Mouse (Mus musculus) kidney, postnatal 0 days (tissue): ENCODE measurements around the gene Nacc2. TPM values are rescaled to one million over a fixed set of nuclear protein-coding genes. Genes with fewer than 3 reads are reported as not detected.

Source experiments
- ATAC-seq: fragments of 200-750 bp; cut with Nextera tagmentation; replicated peaks from 2 replicates; pipeline ENCODE4 v1.8.0; 2017; ENCODE audit warnings: low read depth, moderate number of reproducible peaks, moderate TSS enrichment, moderate library complexity; ENCODE audit not compliant: low FRiP score
- DNase-seq: peaks from one replicate; pipeline ENCODE4 v3.0.0-alpha.2; 2016; ENCODE audit warnings: low spot score
- H3K27ac ChIP-seq: fragments of 300-500 bp; sonication (generic); 2 replicates; pipeline ENCODE4 v1.5.1; 2014; ENCODE audit warnings: mild to moderate bottlenecking
- H3K27me3 ChIP-seq: fragments of 300-500 bp; sonication (generic); 2 replicates; pipeline ENCODE4 v1.6.1; 2014; ENCODE audit warnings: low read length, mixed read lengths; ENCODE audit not compliant: insufficient read depth
- H3K36me3 ChIP-seq: fragments of 300-500 bp; sonication (generic); 2 replicates; pipeline ENCODE4 v1.6.1; 2014; ENCODE audit warnings: low read length, mixed read lengths; ENCODE audit not compliant: insufficient read depth
- H3K4me1 ChIP-seq: fragments of 300-500 bp; sonication (generic); replicated peaks from 2 replicates; pipeline ENCODE4 v1.6.1; 2014; ENCODE audit warnings: antibody characterized with exemption, low read length, mixed read lengths; ENCODE audit not compliant: insufficient read depth
- H3K4me2 ChIP-seq: fragments of 300-500 bp; sonication (generic); 2 replicates; pipeline ENCODE4 v1.6.1; 2014; ENCODE audit warnings: mild to moderate bottlenecking, low read length, moderate library complexity, mixed read lengths
- H3K4me3 ChIP-seq: fragments of 300-500 bp; sonication (generic); replicated peaks from 2 replicates; pipeline ENCODE4 v1.5.1; 2014; ENCODE audit warnings: low read depth, low read length
- H3K9ac ChIP-seq: fragments of 300-500 bp; sonication (generic); 2 replicates; pipeline ENCODE4 v1.6.1; 2014; ENCODE audit warnings: low read depth, low read length
- H3K9me3 ChIP-seq: fragments of 300-500 bp; sonication (generic); replicated peaks from 2 replicates; pipeline ENCODE4 v1.6.1; 2016; ENCODE audit warnings: low read length, inconsistent platforms, mixed read lengths
- CTCF ChIP-seq: IDR thresholded peaks from 2 replicates; pipeline ENCODE4 v1.5.1; 2016; ENCODE audit warnings: antibody characterized with exemption, low read depth, mild to moderate bottlenecking, moderate library complexity
- WGBS: fragments of 180-500 bp; shearing (Covaris S2); extraction: QIAGEN DNeasy Blood & Tissue Kit; methylation state at CpG from one replicate; pipeline ENCODE4 v1.1.7; 2014; 5-methylcytosine and 5-hydroxymethylcytosine counted together
- polyA plus RNA-seq: library from polyadenylated mRNA; unstranded; fragments of >200 nt; fragmentation: Nextera tagmentation; extraction: Ambion mirVana; gene quantifications from 2 replicates; pipeline ENCODE4 v1.2.1, GENCODE M21; 2015

Gene Nacc2
- polyA plus RNA-seq, 1 experiment from 2014 or later: 11.3 TPM

DNA sequence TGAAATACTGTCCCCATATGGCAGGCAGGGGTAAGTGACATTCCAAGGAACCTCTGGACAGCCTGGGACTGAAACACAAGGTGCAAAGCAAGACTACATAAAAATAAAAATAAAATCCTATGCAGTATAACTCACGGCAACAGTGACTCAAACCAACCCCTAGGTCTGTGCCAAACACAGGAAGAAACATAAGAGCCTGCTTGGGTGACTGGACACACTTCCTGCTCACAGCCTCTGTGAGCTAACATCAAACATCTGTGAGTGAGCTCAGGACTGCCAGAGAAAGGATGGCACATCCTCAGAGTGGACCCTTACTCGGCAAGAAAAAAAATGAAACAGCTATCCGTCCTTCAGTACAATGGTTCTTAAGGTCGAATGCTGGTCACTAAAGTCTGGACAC lies 40.1 kb downstream of the Nacc2 start:
- WGBS: 50% methylated on average over 4 of the region's 4 CpGs
- Histone ChIP-seq H3K9ac (no peak overlapping the region), H3K4me1 (no peaks in the 10 kb centered on the region), H3K4me3 (no peak overlapping the region), H3K4me2 (no peak overlapping the region), H3K9me3 (no peaks in the 10 kb centered on the region), H3K27me3 (no peaks in the 10 kb centered on the region), H3K27ac (no peak overlapping the region), H3K36me3 (no peaks in the 10 kb centered on the region)
- no peak for TF ChIP-seq CTCF
- no peak for DNase-seq
- no peak for ATAC-seq

- no peaks in the 10 kb centered on the region for H3K4me1 ChIP-seq
- H3K4me2 ChIP-seq: no peak overlapping the region
- no peak overlapping the region for H3K9ac ChIP-seq
- ATAC-seq (no peak), DNase-seq (no peak)
- 73% methylated on average over 3 of the region's 3 CpGs for WGBS
- H3K4me3 ChIP-seq: no peak overlapping the region
- H3K36me3 ChIP-seq: no peaks in the 10 kb centered on the region
- H3K27ac ChIP-seq: no peak overlapping the region
- H3K27me3 ChIP-seq: no peaks in the 10 kb centered on the region
- no peak for TF ChIP-seq CTCF
- H3K9me3 ChIP-seq: no peaks in the 10 kb centered on the region
Measured at GRCm38 (mm10) chr2:26080830-26081229, 42.2 kb downstream of the Nacc2 start.

DNA sequence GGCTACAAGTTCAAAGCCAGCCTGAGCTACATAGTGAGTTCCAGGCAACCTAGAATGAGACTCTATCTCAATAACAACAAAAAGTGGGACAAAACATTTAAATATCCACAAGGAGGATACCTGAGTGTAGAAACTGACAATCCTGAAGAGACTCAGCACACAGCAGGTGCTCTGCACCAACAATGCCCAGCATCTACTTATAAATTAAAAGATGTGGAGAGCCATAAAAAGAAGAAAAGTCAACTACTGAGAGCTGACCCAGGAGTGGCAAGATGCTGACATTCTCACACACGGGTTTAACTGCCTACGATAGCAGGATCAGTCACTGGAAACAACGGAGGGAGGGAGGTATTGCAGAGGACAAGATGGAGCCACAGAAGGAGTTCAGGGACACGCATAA lies 43.6 kb downstream of the Nacc2 start:
- no peak for TF ChIP-seq CTCF

GRCm38 (mm10) chr2:26077068-26077467 lies 46.0 kb downstream of the Nacc2 start:
- Histone ChIP-seq H3K4me3 (no peak overlapping the region), H3K9ac (no peak overlapping the region), H3K4me2 (no peak overlapping the region), H3K27me3 (no peaks in the 10 kb centered on the region), H3K36me3 (no peaks in the 10 kb centered on the region), H3K4me1 (no peaks in the 10 kb centered on the region), H3K27ac (no peak overlapping the region), H3K9me3 (no peaks in the 10 kb centered on the region)
- WGBS: 71% methylated on average over 4 of the region's 4 CpGs
- TF ChIP-seq CTCF: no peak
- DNase-seq: no peak
- ATAC-seq: no peak

More for the DNA sequence above, 43.6 kb downstream of the Nacc2 start:
- Histone ChIP-seq H3K4me3 (no peak overlapping the region), H3K4me1 (no peaks in the 10 kb centered on the region), H3K9ac (no peak overlapping the region), H3K9me3 (no peaks in the 10 kb centered on the region), H3K27me3 (no peaks in the 10 kb centered on the region), H3K36me3 (no peaks in the 10 kb centered on the region), H3K4me2 (no peak overlapping the region), H3K27ac (no peak overlapping the region)
- ATAC-seq (no peak), DNase-seq (no peak)
- WGBS: 47% methylated on average over 4 of the region's 4 CpGs

- TF ChIP-seq CTCF: no peak
- no peak overlapping the region for H3K9ac ChIP-seq
- no peaks in the 10 kb centered on the region for H3K27me3 ChIP-seq
- no peak overlapping the region for H3K4me2 ChIP-seq
- no peaks in the 10 kb centered on the region for H3K4me1 ChIP-seq
- H3K4me3 ChIP-seq: no peak overlapping the region
- ATAC-seq (no peak), DNase-seq (no peak)
- H3K27ac ChIP-seq: no peak overlapping the region
- H3K36me3 ChIP-seq: no peaks in the 10 kb centered on the region
- WGBS: 76% methylated on average over 2 of the region's 2 CpGs
- no peaks in the 10 kb centered on the region for H3K9me3 ChIP-seq
Measured at GRCm38 (mm10) chr2:26076121-26076520, 46.9 kb downstream of the Nacc2 start.

DNA sequence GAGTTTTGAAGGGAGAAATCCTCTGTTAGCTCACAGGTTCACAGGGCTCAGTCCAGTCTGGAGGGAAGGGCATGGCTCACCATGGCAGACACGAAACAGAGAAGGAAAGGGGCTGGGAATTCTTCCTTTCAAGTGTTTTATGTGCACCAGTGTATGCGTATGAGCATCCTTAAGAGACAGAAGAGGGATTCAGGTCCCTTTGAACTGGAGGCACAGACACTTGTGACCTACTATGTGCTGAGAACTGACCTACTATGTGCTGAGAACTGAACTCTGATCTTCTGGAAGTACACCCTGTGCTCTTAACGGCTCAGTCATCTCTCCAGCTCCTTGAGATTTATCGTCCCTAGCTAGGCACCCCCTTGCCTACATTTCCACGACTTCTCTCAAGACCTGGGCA lies 48.5 kb downstream of the Nacc2 start:
- H3K4me1 ChIP-seq: no peaks in the 10 kb centered on the region
- no peak for TF ChIP-seq CTCF
- no peak overlapping the region for H3K4me2 ChIP-seq
- no peaks in the 10 kb centered on the region for H3K36me3 ChIP-seq
- ATAC-seq (no peak), DNase-seq (no peak)
- no peak overlapping the region for H3K4me3 ChIP-seq
- H3K27ac ChIP-seq: no peak overlapping the region
- H3K27me3 ChIP-seq: no peaks in the 10 kb centered on the region
- 87% methylated on average over 5 of the region's 5 CpGs for WGBS
- H3K9me3 ChIP-seq: no peaks in the 10 kb centered on the region
- H3K9ac ChIP-seq: no peak overlapping the region

DNA sequence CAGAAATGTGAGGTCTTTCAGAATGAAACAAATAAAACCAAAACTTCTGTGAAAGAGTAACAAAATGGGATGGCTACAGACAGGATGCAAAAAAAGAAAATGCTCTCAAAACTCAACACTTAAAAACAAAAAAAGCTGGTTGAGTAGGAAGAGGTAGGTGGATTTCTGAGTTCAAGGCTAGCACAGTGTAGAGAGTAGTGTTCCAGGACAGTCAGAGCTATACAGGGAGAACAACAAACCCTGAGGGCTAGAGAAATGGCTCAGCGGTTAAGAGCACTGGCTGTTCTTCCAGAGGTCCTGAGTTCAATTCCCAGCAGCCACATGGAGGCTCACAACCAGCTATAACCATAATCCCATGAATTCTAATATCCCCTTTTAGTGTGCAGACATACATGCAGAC lies 54.4 kb downstream of the Nacc2 start:
- DNase-seq (no peak), ATAC-seq (no peak)
- no peaks in the 10 kb centered on the region for H3K9me3 ChIP-seq
- no peak overlapping the region for H3K27ac ChIP-seq
- H3K4me1 ChIP-seq: no peaks in the 10 kb centered on the region
- H3K4me3 ChIP-seq: no peak overlapping the region
- TF ChIP-seq CTCF: no peak
- no peak overlapping the region for H3K4me2 ChIP-seq
- H3K36me3 ChIP-seq: no peaks in the 10 kb centered on the region
- 92% methylated on average over 1 of the region's 1 CpGs for WGBS
- H3K27me3 ChIP-seq: no peaks in the 10 kb centered on the region
- H3K9ac ChIP-seq: no peak overlapping the region
